Mouse (Mus musculus) brain, embryonic 14.5 days (tissue): ENCODE results near the gene Synrg. TPM values are rescaled to one million over a fixed set of nuclear protein-coding genes. Genes with fewer than 3 reads are reported as not detected.

ENCODE experiments used
- DNase-seq: peaks from one replicate; pipeline ENCODE4 v3.0.0-alpha.2; 2011; ENCODE audit warnings: low read depth
- CTCF ChIP-seq: fragments of 200-500 bp; IDR thresholded peaks from 2 replicates; pipeline ENCODE4 v1.5.1; 2012; ENCODE audit warnings: inconsistent platforms, mild to moderate bottlenecking, moderate library complexity, borderline replicate concordance; ENCODE audit not compliant: insufficient read depth, insufficient read length; ENCODE audit errors: extremely low read depth
- POLR2A ChIP-seq: fragments of 200-500 bp; IDR thresholded peaks from 2 replicates; pipeline ENCODE4 v1.6.1; 2012; ENCODE audit warnings: mild to moderate bottlenecking, inconsistent platforms, borderline replicate concordance; ENCODE audit not compliant: poor library complexity, insufficient read depth, insufficient read length, severe bottlenecking; ENCODE audit errors: extremely low read depth
- polyA plus RNA-seq: library from polyadenylated mRNA; depleted of rRNA; stranded (reverse); fragments of >200 nt; gene quantifications from 2 replicates; pipeline ENCODE4 v1.2.3, GENCODE M21; 2012; rRNA removed

Synrg gene
- polyA plus RNA-seq, 1 experiment, result 36.8 TPM

DNA sequence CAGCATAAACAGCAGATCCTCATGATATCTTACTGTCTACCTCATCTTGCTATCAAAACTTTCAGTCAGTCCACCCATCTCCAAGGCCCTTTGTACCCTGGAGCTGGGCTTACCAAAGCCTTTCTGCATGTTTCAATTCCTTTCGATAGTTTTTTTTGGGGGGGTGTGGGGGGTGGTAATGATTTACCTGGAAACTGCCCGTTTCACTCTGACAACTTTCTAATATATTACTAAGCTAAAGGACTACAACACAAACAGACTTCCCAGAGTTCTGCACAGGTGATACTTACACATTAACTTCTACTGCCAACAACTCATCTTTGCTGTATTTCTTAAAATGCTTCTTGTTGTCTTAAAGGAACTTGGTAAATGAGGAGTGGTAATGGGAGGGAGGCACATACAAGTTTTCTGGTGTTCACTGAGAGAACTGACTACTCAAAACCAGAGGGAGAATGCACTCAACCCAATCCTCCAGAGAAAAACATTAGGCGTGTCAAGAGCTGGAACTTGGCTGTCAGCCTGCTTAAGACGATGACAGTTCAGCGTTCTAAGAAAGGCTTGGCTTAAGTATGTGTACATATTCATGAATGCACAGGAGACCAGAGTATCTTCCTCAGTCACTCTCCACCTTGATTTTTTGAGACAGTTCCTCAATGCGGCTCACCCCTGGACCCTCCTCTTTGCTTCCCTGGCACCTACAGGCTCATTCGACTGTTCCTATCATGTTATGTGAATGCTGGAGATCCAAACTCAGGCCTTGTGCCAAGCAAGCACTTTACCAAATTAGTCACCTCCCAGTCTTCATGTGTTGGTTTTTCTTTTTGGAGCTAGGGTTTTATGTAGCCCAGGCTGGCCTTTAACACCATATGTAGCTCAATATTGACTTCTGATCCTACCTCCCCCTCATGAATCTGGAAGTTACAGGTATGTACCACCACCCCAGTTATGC lies 109.9 kb downstream of the Synrg start:
- TF ChIP-seq CTCF (no peak), POLR2A (no peak)
- no peak for DNase-seq

DNA sequence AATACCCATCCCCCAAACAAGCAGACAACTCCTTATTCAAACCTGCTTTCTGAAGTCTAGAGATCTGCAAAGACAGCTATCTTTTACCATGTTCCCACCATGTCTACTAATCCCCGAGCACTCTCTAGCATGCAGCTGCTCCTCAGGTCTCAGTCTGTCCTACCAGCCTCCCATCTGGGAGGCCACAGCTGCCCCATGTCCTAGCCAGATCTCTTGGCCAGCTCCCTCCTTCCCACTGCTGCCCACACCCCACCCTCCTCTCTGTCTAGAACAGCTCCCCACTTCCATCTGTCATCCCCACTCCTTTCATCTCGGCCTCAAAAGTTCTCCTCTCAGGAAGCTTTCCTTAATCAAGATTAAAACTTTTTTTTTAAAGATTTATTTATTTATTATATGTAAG lies 112.8 kb downstream of the Synrg start:
- DNase-seq, result no peak
- TF ChIP-seq CTCF (no peak), POLR2A (no peak)

DNA sequence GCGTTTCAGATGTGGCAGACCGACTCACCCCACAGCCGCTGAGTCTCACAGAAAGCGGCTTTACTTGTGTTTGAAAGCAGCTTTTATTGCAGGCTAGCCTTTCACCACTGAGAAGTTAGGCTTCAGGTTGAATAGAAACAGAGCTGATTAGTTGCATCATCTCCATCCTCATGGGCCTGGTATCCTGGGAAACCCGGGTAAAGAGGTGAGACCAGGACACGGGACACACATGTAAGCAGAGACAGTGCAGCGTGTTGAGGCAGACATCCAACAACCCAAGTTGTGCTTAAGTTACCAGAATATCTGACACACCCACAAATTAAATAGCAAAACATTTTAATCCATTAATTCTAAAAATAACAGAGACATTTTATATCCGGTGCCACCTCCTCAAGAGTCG lies 114.4 kb downstream of the Synrg start:
- DNase-seq, result no peak
- TF ChIP-seq CTCF (no peak), POLR2A (no peak)

DNA sequence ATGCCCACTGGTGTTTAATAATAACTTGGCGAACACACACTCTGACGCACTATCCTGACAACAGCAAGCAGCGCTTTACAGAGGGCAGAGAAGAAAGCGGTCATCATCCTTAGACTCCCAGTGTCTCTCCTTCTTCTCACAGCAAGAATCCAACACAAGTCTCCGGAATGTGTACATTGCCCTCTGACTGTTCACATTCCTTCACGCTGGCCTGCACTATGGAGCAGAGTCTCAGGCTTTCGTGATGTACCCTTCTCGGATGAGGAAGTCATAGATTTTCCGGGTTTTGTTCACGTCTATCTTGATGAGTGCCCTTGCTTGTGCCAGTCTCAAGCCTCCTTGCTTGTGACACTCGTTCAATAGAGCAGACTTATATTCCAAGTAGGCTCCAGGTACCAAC lies 115.1 kb downstream of the Synrg start:
- DNase-seq, result no peak
- TF ChIP-seq POLR2A (no peak), CTCF (no peak)

DNA sequence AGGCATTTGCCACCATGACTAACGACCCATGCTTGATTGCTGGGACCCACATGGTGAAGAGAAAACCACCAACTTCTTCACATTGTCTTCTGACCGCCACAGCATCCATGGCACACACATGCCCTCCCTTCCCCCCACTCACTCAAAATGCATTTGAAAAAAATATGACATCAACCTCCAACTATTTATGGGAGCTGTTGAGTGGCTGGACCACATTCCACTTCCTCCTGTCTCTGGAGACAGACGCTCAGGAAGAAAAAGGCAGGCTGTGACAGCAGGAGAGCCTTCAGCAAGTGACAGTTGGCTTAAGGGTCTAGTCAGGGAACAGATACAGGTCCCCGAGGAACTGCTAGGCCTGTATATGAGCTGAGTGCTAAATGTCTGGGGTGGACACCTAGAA lies 115.7 kb downstream of the Synrg start:
- TF ChIP-seq CTCF (no peak), POLR2A (no peak)
- no peak for DNase-seq

DNA sequence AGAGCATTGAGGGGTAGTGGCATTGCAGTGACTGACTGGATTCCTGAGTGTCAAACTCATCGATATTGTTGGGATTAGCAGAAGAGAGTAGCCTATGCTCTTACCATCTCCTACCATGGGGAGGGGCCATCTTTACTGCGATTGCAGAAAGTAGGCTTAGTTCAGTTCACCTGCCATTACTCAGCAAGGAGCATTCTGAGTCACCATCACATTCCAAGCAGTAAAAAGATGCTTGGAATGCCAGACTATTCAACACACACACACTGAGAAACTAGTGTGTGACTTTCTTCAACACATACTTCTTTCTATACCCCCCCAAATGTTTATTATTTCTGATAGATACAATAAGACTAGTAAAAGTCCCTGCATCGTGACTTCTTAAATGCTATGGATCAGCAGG lies 116.1 kb downstream of the Synrg start:
- TF ChIP-seq POLR2A (no peak), CTCF (no peak)
- no peak for DNase-seq

DNA sequence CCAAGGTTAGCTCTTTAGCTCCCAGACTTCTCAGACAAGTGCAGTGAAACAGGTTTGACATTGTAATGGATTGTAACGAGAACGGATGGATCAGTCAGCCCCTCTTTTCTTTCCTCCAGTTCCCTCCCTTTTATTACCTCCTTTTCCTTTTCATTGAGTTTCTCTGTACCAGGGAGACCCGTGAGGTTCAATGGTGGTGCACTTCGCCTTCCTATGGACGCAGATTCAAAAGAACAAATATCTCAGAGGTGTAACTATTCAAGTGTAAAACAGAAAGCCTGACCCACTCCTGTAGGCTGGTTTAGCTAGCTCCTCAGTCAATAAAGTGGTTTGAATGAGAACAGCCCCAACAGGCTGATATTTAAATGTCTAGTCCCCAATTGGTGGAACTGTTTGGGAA lies 117.7 kb downstream of the Synrg start:
- no peak for DNase-seq
- TF ChIP-seq CTCF (no peak), POLR2A (no peak)

DNA sequence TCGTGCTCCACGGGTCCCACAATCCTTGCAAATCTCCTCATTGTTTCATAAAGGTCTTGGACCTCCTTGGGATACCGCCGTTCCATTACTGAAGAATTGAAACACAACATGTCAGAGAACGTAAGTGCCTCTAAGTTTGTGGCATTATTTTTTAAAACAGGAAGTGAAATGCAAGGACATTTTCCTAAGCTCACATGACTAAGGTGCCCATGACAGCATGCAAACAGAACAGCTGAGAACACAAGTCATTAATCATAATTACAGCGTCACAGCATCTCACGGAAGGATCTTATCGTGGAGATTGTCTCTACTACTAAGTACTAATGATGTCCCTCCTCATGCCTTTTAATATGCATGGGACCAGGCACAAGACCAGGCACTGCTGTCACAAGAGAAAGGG lies 126.3 kb downstream of the Synrg start:
- no peak for DNase-seq
- TF ChIP-seq CTCF (no peak), POLR2A (no peak)

Other genes with a start within 250 kb of the Synrg start
- not detected in 2 replicates for gene Wfdc21, start 217.5 kb upstream of the Synrg start, polyA plus RNA-seq
- gene Heatr6, start 210.7 kb upstream of the Synrg start, polyA plus RNA-seq, result 35.9 and 40.5 TPM in 2 replicates
- 0.13 and 0.19 TPM in 2 replicates for gene Hnf1b, start 114.4 kb upstream of the Synrg start, polyA plus RNA-seq
- gene Ddx52, start 22.4 kb upstream of the Synrg start, polyA plus RNA-seq, result 18.2 and 19.0 TPM in 2 replicates
- 11.6 and 25.1 TPM in 2 replicates for gene Dusp14, start 104.8 kb downstream of the Synrg start, polyA plus RNA-seq
- gene Tada2a, start 165.2 kb downstream of the Synrg start, polyA plus RNA-seq, result 36.5 and 40.1 TPM in 2 replicates
- 26.6 and 43.7 TPM in 2 replicates for gene Acaca, start 165.2 kb downstream of the Synrg start, polyA plus RNA-seq
- 0.08 TPM in 1 of 2 replicates, not detected in the other for gene Gm11437, start 203.0 kb downstream of the Synrg start, polyA plus RNA-seq